Mouse (Mus musculus) embryonic fibroblast, embryonic 13.5 days (primary cell): Measurements from ENCODE around the gene Rab25. TPM values are rescaled to one million over a fixed set of nuclear protein-coding genes. Genes with fewer than 3 reads are reported as not detected.

Experiments
- H3K27ac ChIP-seq: 2 replicates; pipeline ENCODE4 v1.5.1; 2012; ENCODE audit warnings: low read length, control low read depth, inconsistent platforms; ENCODE audit not compliant: insufficient read depth
- H3K4me1 ChIP-seq: 2 replicates; pipeline ENCODE4 v1.6.1; 2011; ENCODE audit warnings: low read length; ENCODE audit not compliant: control insufficient read depth, insufficient read depth
- H3K4me3 ChIP-seq: 2 replicates; pipeline ENCODE4 v1.5.1; 2011; ENCODE audit warnings: mild to moderate bottlenecking, control low read depth, low read length; ENCODE audit not compliant: insufficient read depth
- CTCF ChIP-seq: IDR thresholded peaks from 2 replicates; pipeline ENCODE4 v1.5.1; 2011; ENCODE audit warnings: mild to moderate bottlenecking, control low read depth, low read length, moderate library complexity, borderline replicate concordance; ENCODE audit not compliant: insufficient read depth
- POLR2A ChIP-seq: IDR thresholded peaks from 2 replicates; pipeline ENCODE4 v1.6.1; 2011; ENCODE audit warnings: low read depth, mild to moderate bottlenecking, control low read depth, low read length, moderate library complexity
- polyA plus RNA-seq: library from polyadenylated mRNA; stranded (reverse); fragments of >200 nt; gene quantifications from 2 replicates; pipeline ENCODE4 v1.2.4, GENCODE M21; 2011; ENCODE audit warnings: low read depth; ENCODE audit not compliant: missing spikeins, insufficient read length

Rab25 gene
- polyA plus RNA-seq, 1 experiment, result not detected

DNA sequence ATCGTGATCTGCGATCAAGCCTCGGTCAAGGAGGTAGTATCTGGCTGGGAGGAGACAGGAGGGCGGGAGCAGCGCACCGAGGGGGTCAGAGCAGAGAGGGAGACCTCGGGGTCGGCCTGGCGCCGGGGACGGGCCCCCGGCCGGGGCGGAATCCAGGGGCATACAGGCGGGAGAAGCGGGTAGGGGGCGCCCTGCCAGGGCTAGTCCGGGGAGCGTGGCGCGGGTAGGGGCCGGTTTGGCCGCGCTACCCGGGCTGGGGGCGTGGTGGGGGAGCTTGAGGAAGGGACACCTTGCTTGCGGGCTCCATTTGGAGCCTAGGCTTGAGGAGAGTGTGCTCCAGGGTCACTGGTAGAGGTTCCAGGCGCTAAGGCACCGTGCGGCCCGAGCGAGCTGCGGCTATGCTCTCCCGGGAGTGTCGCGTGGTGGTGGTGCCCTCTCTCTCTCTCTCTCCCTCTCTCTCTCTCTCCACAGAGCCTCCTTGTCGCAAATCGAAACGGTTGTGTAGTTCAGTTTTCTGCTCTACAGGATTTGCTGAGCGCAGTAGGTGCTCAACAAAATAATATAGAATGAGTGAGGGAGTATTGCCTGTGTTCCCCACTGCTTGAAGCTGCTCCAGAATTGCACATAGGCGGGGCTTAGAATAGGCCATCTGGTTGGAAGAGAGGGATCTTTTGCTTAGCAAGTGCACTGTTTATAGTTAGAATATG lies 5.9 kb upstream of the Rab25 start:
- peak overlapping the region; percentile 85 for H3K4me3 ChIP-seq
- peak overlapping the region; percentile 69 for H3K27ac ChIP-seq
- H3K4me1 ChIP-seq, result no peaks in the 10 kb centered on the region
- TF ChIP-seq POLR2A, result no peak
- no peak for TF ChIP-seq CTCF

DNA sequence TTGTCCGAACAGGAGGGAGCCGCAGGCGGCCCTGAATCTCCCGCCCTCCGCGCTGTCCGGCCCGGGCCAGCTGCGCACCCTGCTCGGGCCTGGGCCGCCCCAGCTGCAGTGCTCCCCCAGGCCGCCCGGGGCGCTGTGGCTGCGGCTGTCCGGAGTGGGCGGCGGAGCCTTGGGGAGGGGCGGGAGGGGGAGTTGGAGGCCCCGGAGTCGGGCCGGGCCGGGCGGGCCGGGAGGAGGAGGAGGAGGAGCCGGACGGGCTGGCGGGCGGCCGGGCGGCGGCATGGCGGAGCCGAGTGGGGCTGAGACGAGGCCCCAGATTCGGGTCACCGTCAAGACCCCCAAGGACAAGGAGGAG lies 5.4 kb upstream of the Rab25 start, which contains the start of gene Ubqln4:
Gene Ubqln4 (plus strand): TSS at position 234 of the 355 bp plus-strand sequence.
- peak within 1 kb of the TSS; percentile 97 for H3K27ac ChIP-seq
- H3K4me3 ChIP-seq, result peak within 1 kb of the TSS; percentile 85
- peak; percentile 48 for TF ChIP-seq CTCF
- peak; percentile 69 for TF ChIP-seq POLR2A
- H3K4me1 ChIP-seq, result no peaks in the 10 kb centered on the region

DNA sequence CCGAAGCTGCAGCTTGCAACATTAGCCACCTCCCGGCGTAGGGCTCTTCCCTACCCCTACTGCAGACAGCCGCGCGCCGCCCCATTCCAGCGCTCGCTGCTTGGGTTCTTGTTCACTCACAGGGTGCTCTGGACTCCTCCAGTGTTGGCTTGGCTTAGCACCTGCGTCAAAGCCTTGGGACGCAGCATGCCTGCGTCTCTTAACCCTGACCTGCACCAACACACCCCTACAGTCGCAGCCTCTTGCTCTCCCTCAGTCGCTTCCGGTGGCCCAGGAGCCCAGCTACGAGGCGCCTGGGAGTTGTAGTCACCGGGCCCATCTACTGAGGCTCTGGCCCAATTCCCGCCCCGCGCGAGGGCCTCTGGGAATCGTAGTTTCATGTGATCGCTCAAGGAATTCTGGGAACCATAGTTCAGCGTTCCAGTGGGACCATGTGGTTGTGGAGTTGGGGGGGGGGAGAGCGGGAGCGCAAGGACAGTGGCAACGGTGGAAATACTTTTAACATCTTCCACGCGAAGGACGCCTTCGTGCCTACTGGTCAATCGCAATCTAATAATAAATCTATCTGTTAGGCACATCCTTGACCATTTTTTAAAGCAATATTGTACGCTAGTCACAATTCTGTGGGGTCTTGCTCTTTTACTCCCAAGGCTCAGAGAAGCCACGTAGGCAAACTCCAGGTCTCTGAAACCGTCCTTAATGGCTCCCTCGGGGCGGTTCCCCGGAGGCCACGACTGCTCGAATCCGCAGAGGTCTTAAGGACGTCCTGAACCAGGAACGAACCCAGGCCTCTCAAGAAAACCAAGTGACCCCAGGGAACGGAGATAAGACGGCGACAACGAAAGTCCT lies 4.8 kb upstream of the Rab25 start, which contains the start of gene Lamtor2:
Gene Lamtor2 (minus strand): TSS at position 399 of the 849 bp plus-strand sequence.
- Histone ChIP-seq H3K4me3 (peak within 1 kb of the TSS; percentile 85), H3K27ac (peak within 1 kb of the TSS; percentile 97), H3K4me1 (no peaks in the 10 kb centered on the region)
- TF ChIP-seq POLR2A (peak; percentile 74), CTCF (no peak)

DNA sequence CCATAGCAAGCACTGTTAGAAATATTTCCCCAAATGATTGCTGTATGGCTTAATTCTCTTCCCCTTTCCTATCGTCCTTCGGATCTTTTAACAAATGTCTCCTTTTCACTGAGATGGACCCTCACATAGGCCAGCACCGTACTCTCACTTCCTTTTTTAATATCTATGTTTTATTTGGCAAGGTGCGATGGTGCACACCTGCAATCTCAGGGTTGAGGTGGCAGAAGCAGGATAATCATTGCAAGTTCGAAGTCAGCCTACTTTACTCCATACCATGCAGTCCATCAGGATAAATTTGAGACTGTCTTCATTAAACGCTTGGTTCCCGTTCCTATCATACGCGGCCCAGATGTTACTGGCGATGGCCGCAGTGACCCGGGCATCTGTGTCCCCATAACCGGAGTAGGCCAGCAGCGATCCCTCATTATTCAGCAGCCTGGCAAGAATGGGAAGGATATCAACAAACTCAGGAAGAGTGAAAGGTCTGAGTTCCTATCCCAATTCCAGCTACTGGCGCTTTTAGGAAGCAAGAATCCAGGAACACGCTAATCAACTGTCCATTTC lies 4.1 kb upstream of the Rab25 start:
- H3K4me1 ChIP-seq, result no peaks in the 10 kb centered on the region
- peak overlapping the region; percentile 32; the same call in 1 of the 2 replicates for H3K27ac ChIP-seq
- TF ChIP-seq POLR2A, result no peak
- TF ChIP-seq CTCF, result no peak
- peak overlapping the region; percentile 74 for H3K4me3 ChIP-seq

DNA sequence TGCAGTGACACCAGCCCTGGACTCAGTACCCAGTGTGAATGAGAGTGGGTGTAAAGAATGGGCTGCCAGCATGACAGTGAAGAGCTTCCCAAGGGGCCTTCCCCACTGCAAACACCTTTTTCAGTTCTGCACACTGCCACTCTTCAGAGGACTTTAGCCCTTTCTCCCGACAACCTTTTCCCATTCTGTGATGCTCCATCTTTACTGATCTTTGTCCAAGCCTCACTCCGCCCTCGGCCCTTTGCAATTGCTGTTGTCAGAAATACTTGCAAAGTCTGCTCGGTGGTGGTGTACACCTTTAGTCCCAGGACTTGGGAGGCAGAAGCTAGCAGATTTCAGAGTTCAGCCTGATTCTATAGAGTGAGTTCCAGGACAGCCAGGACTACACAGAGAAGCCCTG lies 3.5 kb upstream of the Rab25 start:
- Histone ChIP-seq H3K4me3 (peak overlapping the region; percentile 74), H3K27ac (no peak overlapping the region)
- TF ChIP-seq POLR2A (no peak), CTCF (no peak)

DNA sequence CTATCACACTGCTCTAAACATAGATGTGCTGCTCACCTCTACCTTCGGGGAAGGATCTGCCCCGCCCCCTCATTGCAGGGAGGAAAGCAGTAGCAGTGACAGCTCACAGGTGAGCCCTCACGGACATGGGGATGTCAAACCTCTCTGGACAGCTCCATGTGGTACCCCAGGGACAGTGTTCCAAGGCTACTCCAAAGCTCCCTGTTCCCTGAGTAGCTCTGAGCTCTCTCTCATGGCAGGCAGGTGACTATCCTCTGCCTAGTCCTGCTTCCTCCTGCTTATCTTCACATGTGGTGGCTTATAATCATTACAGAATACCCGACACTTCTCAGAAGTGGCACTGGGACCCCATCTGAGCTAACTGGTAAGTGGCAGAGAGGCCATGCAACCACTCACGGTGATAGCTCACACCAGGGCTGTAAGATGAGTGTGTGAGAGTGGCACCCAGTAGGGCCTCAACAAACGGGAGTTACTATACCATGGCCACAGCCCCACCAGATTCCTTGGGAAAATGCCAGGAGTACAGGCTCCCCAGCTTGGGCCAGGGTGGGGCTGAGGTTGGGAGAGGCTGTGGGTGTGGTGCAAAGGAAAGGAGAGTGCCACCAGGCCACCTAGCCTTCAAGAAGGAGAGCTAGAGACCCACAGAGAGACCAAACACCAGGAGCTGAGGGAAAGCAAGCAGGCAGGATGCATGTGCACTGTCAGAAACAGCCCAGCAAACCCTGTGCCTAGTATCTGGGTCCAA lies 1.3 kb downstream of the Rab25 start:
- H3K4me1 ChIP-seq, result no peaks in the 10 kb centered on the region
- no peak for TF ChIP-seq POLR2A
- no peak for TF ChIP-seq CTCF
- H3K4me3 ChIP-seq, result no peak overlapping the region
- no peak overlapping the region for H3K27ac ChIP-seq

More for the DNA sequence above, 3.5 kb upstream of the Rab25 start:
- no peaks in the 10 kb centered on the region for H3K4me1 ChIP-seq

DNA sequence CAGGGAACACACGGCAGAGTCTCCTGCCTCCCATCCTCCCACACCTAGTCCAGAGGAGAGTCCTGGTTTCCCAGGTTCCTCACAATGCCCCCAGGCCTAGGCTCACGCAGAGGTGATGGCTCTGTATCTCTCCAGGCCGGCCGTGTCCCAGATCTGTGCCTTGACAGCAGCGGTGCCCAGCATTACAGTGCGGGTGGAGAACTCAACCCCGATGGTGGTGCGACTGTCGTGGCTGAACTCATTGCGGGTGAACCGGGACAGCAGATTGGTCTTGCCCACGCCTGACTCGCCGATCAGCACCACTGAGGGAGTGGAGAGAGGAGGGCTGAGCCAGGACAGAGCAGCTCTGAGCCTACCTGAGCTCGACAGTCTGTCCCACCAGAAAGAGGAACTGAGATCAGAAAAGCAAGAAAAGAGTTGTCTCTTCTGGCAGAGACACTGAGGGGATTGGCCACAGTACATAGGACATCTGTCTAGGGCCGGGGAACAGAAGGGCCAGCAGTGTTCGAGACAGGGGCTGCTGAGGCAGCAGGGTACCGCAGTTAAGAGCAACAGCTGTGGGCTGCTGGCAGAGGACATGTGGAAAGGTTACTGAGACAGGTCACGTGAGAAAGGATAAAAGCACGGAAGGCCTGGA lies 3.0 kb downstream of the Rab25 start:
- H3K27ac ChIP-seq, result no peak overlapping the region
- peaks cover 3% of the 10 kb centered on the region; the same call in 1 of the 2 replicates for H3K4me1 ChIP-seq
- no peak for TF ChIP-seq POLR2A
- no peak overlapping the region for H3K4me3 ChIP-seq

DNA sequence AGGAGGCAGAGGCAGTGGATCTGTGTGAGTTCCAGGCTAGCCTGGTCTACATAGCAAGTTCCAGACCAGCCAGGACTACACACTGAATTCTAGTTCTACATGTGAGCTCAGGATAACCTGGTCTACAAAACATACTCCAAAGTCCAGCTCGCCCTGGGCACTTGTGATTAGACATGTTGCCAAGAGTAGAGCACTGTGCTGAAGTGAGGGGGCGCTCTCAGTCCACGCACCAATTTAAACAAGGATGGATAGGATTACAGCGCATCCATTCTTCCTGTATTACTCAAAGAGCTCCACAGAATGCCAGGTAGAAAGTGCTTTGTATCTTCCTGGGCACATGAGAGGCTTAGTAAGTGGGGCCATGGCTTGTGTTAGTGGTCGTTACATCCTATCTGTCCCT lies 3.6 kb downstream of the Rab25 start:
- Histone ChIP-seq H3K27ac (no peak overlapping the region), H3K4me3 (no peak overlapping the region), H3K4me1 (peaks cover 3% of the 10 kb centered on the region; the same call in 1 of the 2 replicates)
- TF ChIP-seq CTCF (peak; percentile 57; the same call in 1 of the 2 replicates), POLR2A (no peak)
